Mouse (Mus musculus) urinary bladder, adult 18-20 months (tissue): ENCODE measurements around the gene Olfr965.
"Not testable (repeated sequence)": the region's sequence is repeated elsewhere in the genome, so short reads cannot be mapped to it uniquely, and the experiment has no call there.

Experiments used
- DNase-seq, 2 experiments: peaks; one replicate each; pipeline ENCODE4 v3.0.0; 2022; ENCODE audit warnings: low spot score in 2 of 2, mixed read lengths in 2 of 2

Gene Olfr965

DNA sequence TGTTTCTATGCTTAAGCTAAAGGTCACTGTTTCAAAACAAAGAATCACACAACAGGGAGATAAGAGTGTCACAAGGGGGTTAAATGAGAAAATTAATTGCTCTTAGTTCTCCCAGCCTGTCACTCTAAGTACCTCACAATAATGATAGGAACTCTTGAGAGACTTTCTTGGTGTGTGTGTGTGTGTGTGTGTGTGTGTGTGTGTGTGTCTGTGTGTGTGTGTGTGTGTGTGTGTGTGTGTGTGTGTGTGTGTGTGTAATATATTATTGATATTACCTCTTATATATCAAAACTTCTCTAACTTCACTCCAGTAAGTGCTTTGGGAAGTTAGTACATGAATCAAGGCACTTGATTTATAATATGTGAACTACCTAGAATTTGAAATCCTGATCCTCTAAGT is at the start of gene Olfr965:
TSS of gene Olfr965 (plus strand) at position 301 of the 400 bp plus-strand sequence.
- no peak for DNase-seq

GRCm38 (mm10) chr9:39666905-39667304 is 44.2 kb upstream of the Olfr965 start, which contains the start of gene Olfr963:
TSS of gene Olfr963 (plus strand) at chr9:39667205.
- DNase-seq: no peak

GRCm38 (mm10) chr9:39669723-39670122 is 41.4 kb upstream of the Olfr965 start:
- no peak for DNase-seq

- DNase-seq: no peak
These were observed 36.3 kb upstream of the Olfr965 start for GRCm38 (mm10) chr9:39674820-39675219.

DNA sequence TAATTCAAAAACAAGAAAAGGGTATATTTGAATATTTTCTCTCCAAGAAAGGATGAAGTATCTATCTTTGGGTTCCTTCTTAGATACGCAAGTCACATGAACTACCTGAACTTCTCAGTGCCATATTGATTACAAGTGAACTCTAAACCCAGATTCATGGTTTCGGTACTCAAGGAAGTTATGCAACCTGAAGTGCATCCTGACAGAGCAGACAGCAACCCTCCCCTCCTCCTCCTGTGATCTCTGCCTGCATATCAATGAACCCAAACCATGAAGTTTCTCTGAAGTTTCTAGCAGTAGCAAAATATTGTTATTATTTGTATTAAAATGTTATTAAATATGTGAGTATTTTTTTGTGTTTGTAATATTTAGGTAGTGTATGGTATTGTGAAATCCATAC is 32.6 kb upstream of the Olfr965 start:
- DNase-seq: no peak

DNA sequence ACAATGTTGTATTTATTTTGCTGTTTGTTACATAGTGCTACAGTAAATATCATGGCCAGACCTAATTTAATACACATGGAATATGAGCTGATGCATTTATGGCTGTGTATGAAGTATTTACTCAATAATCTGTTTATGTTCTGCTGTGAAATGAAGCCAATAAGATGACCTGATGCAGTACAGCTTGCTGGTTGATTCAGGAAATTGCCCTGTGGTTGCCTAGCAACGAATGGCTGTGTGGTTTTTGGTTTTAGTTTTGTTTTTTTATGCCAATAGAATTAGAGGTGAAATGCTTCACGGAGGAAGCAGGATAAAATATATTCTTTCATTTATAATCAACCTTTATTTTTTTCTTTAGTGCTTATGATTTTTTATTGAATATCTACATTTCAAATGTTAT is 31.9 kb upstream of the Olfr965 start:
- no peak for DNase-seq

DNA sequence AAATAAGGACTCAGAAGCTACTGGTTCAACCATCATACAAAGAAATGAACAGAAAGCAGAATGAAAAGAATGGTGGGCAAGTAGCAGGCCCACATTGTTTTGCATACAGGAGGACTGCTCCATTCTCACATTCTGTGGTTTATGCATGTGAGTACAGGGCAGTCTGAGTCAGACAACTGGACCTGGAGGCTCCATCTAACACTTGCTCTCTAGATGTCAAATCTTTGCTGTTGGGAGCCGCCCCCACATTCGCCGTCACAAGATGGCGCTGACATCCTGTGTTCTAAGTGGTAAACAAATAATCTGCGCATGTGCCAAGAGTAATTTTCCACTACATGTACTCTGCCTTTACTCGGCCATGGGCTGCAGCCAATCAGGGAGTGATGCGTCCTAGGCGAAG is 10.0 kb upstream of the Olfr965 start:
- DNase-seq: not testable (repeated sequence)

- no peak for DNase-seq
These were observed 4.1 kb upstream of the Olfr965 start, which contains the start of gene Olfr149 for GRCm38 (mm10) chr9:39707017-39707416. TSS of gene Olfr149 (minus strand) at chr9:39707117.

- no peak for DNase-seq
These were observed 2.2 kb upstream of the Olfr965 start for GRCm38 (mm10) chr9:39708958-39709357.

DNA sequence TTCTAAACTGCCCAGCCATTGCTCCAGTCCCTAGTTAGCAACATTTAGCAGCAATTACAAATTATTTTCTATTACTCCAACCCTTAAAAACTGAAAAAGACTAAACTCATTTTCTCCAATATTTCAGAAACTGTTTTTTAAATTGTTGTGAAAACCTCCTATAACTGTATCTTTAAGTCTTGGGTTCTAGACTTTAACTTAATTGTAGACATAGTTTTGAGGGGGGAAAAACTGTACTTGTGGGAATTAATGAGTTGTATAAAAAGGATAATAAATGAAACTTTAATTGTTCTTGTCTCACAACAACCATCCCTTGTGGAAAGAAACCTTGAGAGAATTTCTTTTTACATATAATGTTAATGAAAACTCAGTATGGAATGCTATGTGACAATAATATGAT is 19.5 kb downstream of the Olfr965 start, which contains the start of gene Olfr150:
TSS of gene Olfr150 (plus strand) at position 301 of the 400 bp plus-strand sequence.
- DNase-seq: no peak

DNA sequence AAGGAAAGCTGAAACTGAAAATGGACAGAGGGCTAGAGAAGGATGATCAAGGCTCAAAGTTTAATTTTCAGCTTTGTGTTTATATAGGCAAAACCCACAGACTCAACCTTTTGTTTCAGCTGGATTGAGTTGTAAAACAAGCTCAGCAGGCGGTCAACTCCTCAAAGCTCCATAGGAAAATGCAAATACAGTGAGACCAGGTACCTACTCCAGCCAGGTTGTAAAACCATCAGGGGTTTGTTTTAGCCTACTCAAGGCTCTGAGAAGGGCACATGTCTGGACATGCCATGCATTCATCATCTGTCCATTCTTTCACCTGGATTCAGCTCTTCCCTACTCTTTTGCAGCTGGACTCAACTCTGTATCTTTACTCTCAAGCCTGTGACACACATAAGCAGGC is 29.6 kb downstream of the Olfr965 start:
- DNase-seq: no peak

GRCm38 (mm10) chr9:39745949-39746348 is 34.8 kb downstream of the Olfr965 start, which contains the start of gene Olfr967:
TSS of gene Olfr967 (plus strand) at chr9:39746249.
- DNase-seq: no peak

- no peak for DNase-seq
These were observed 35.3 kb downstream of the Olfr965 start for GRCm38 (mm10) chr9:39746428-39746827.
